Mouse (Mus musculus): ENCODE measurements around the gene Bud13. TPM values are rescaled to one million over a fixed set of nuclear protein-coding genes. Genes with fewer than 3 reads are reported as not detected.

Bud13 gene
- 22.3 and 28.0 TPM in 2 replicates for total RNA-seq (2014; fragmentation: Nextera tagmentation)
- total RNA-seq (2017) = 15.6 and 16.2 TPM in 2 replicates

DNA sequence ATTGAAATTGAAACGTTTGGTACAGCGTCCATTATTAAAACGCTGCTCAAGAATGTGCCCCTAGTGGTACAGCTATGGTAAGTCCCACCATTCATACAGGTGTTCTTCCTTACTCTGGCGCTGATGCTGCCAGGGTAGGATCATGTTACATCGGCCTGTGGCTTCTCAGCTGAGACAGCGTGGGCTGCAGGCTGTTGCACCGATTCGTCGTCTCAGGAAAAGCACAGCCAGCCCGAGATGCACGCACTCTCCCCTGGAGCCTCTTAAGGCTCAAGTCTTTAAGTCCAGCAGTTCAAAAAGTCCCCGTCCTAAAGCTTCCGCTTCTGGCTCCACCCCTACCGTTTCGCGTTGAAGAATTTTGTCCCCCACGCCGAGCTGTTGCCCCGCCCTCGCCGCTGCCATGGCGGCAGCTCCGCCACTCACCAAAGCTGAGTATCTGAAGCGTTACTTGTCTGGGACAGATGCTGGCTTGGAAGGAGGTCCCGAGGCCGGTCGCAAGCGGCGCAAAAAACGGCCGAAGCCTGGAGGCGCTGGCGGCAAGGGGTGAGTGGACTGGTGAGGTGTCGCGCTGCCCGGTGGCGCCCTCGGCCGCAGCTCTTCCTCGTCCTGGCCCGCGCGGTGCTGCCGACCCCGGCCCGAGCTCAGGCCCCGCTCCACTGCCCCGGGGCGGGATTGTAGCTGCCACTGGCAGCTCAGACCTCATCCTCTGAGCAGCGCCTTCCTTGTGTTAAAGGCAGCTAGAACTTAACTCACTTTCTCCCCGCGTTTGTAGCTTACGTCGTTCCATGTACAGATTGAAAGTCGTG lies at the start of gene Bud13:
TSS of gene Bud13 (plus strand) at position 378 of the 806 bp plus-strand sequence.
- ATAC-seq (replicated peaks; ENCODE audit: poor library complexity, severe bottlenecking) = peak; percentile 93

DNA sequence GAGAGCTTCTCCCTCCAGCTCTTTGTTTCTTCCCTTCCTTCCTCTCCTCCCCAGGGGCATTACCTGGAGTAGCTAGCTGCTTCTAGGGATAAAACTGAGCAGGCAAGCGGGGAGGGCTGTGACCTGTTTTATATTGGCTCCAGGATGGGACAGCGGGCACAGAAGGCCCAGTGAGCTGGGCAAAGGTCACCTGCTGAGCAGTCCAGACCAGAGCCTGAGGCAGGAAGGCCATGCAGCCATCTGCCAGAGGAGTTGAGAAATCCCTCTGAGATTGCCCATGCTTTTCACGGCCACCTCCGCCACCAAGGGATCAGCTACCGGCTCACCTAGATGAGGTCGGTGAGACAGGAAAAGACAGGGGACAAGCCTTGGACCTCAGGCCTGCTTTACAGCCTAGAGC lies 47.6 kb upstream of the Bud13 start:
- ATAC-seq (replicated peaks; ENCODE audit: poor library complexity, severe bottlenecking) = no peak

DNA sequence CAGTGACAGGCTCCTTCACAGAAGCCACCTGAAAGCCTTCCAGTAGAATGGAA lies 47.4 kb upstream of the Bud13 start, which contains the start of gene Apoc3:
TSS of gene Apoc3 (minus strand) at position 41 of the 53 bp plus-strand sequence.
- ATAC-seq (replicated peaks; ENCODE audit: poor library complexity, severe bottlenecking) = no peak

DNA sequence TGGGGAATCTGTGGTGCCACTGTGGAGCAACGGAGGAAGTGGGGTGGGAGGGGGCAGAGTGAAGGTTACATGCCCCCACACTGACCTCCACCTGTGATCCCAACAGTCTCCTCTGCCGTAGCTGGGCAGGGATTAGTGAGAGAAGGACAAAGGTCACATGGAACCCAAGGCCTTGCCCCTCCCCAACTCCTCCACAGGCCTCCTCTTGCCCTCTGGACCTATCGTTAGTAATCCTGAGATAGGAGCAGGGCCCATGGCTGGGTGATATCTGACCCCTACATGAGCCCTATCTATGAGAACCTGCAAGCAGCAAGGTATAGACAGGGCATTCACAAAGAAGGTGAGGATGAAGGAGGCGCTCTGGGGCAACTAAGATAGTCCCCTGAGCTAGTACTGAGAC lies 47.2 kb upstream of the Bud13 start:
- no peak for ATAC-seq (replicated peaks; ENCODE audit: poor library complexity, severe bottlenecking)

DNA sequence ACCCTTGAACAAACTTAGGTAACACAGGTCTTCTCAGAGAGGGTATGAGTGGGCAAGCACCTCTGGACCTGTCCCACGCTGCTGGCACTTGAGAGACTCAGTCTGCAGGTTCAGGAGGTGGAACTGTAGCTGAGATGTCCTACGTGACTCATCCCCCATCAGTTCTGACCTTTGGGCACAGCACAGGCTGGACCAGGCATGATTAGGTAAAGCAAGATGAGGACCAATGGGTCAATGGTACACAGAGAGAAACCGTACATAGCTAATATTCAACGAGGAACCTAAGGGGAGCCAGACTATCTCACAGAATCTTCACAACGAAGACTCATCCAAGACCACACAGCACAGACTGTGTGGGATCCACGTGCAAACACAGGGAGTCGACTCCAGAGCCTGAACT lies 44.0 kb upstream of the Bud13 start:
- ATAC-seq (replicated peaks; ENCODE audit: poor library complexity, severe bottlenecking) = no peak

DNA sequence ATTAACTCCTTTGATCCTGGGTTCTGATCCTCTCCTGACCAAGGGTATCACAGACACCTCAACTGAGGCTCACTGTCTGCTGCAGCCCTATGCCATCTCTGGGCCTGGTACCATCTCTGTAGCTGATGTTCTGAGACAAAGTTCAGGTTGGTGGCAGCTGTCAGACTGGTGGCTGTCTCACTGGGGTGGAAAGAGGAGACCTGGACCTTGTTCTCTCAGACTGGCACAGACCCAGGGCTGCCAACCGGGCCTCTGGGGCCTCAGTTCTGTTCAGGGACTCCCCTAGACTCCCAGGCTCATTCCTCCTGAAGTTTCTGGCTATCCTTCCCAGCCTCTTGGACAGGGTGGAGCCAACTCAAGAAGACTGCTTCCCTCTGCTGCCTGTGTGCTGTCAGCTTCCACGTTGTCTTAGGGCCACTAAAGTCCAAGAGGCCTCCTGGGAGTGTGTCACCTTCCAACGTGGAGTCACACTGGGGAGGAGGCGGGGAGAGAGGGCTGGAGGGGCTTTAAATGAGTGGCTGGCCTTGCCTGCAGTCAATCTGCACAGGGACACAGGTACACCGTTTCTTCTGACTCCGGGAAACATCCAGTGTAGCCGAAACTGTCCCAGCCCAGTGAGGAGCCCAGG lies 42.2 kb upstream of the Bud13 start, which contains the start of gene Apoa4:
TSS of gene Apoa4 (plus strand) at position 171 of the 628 bp plus-strand sequence.
- no peak for ATAC-seq (replicated peaks; ENCODE audit: poor library complexity, severe bottlenecking)

DNA sequence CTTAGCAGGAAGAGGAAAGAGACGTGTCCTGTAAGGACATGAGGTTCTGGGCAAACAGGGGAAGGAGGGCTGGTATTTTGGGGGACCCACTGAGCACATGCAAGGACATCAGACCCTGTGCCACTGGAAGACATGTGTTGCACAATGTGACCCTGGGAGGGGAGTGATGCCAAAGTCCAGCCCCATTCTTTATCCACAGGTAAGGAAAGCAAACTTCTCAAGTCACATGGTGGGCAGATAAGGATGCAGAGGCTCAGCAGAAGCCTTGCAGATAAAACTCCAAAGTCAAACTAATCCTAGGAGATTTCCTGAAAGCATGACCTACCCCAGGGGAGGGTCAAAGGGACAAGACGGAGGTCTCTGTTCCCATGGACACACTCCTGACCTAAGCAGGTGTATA lies 41.0 kb upstream of the Bud13 start:
- no peak for ATAC-seq (replicated peaks; ENCODE audit: poor library complexity, severe bottlenecking)

DNA sequence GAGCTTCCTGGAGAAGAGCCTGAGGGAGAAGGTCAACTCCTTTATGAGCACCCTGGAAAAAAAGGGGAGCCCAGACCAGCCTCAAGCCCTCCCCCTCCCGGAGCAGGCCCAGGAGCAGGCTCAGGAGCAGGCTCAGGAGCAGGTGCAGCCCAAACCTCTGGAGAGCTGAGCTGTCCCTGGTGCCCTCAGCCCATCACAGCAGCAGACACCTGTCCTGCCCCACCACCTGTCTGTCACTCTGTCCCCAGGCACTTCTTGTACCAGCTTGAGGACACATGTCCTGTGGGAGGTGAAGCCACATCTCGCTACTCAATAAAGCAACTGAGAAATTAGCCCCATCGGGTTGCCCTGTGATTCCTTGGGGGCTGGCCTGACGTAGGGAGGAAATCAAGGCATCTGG lies 39.7 kb upstream of the Bud13 start:
- no peak for ATAC-seq (replicated peaks; ENCODE audit: poor library complexity, severe bottlenecking)

DNA sequence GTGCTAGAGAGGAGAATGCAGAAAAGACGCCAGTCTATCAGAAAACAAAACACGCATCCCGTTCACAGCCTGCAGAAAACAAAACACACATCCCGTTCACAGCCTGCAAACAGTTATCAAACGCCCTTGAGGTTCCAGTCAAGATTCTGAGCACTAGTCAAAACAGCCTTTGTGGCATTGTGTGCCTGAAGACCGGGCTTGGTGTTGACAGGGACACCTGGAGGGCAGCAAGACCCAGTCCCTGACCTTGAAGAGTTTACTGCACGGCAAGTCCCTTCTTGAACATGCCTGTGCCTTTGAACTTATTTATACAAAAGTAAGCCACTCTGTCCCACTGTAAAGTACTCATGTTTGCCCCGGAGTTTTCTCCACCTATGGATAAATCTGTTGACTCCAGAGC lies 39.2 kb upstream of the Bud13 start:
- ATAC-seq (replicated peaks; ENCODE audit: poor library complexity, severe bottlenecking) = no peak

DNA sequence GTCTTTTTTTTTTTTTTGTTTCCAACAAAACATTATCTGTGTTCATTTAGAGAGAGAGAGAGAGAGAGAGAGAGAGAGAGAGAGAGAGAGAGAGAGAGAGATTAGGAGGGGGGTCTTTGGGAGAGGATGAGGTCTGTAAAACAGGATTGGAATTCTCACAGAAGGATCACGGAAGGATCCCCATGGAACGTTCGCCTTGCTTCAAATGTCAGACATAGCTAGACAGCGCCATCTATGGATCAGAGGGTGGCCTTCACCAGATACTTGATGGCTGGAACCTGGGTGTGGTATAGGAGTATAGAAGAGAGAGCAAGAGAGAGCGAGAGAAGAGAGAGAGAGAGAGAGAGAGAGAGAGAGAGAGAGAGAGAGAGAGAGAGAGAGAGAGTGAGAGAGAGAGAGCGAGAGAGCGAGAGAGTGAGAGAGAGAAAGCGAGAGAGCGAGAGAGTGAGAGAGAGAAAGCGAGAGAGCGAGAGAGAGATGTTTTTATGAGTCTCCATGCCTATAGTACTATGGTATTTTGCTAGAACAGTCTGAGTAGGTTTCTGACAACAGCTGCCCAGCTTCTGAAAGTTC lies 36.0 kb upstream of the Bud13 start:
- ATAC-seq (replicated peaks; ENCODE audit: poor library complexity, severe bottlenecking) = peak; percentile 82

DNA sequence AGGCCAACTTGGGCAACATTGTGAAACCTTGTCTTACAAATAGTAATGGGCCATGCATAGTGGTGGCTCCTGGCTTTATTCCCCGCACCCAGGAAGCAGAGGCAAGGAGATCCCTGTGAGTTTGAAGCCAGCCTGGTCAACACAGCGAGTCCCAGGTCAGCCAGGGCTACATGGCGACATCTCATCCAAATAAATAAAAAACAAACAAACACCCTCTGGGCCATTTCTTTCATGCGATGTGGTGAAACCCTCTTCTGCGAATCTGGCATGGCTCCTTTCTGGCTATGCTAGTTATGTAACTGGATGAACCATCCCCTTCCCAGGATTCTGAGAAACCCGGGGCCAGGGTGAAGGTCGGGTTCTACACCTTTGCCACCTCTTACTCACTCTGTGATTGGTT lies 26.6 kb upstream of the Bud13 start:
- no peak for ATAC-seq (replicated peaks; ENCODE audit: poor library complexity, severe bottlenecking)

DNA sequence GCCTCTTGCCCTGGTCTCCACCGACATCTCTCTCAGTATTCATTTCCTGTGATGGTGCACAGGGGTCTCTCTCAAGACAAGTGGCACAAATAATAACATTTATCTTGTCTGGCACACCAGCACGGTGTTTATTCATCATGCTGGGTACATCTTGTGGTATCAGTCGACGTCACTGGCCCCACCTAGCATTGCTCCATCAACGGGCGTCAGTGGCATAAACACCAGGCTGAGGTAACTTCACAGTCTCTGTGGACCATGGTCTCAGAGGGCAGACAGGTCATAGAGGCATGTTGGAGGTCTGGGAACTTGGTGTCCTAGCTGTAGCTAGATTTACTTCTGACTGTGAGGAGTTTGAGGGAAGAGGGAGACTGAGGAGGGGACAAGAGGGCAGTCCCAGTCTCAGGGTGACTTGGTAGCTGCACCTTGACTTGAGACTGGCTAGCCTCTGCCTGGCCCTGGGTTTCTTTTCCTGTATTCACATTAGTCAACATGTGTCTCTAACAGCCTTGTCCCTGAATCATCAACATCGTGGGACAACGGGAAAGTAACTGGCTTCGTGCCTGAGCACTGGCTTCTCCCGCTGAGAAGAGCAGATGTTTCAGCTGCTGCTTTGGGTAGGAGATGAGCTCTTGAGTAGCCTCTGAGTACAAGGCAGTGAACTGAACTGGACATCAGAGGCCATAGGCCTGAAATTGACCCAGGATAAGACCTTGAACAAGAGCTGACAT lies 26.0 kb upstream of the Bud13 start:
- ATAC-seq (replicated peaks; ENCODE audit: poor library complexity, severe bottlenecking) = no peak

DNA sequence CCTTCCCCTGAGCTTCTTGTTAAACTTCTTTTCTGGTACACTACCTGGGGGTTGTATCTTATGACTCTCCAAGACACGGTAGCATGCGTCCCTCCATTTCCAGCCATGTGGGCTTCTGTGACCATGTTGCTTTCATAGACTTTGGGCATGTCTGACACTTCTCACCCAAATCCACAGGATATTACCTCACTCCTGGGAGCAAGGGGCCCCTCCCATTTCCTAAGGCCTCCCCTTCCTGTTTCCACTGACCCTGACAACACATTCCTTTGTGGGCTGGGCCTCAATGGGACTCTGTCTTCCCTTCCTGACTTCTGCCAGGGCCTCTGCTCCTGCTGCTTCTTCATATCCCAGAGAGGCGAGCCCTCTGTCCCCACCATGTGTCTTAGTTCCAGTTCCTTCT lies 25.3 kb upstream of the Bud13 start:
- peak; percentile 89 for ATAC-seq (replicated peaks; ENCODE audit: poor library complexity, severe bottlenecking)

DNA sequence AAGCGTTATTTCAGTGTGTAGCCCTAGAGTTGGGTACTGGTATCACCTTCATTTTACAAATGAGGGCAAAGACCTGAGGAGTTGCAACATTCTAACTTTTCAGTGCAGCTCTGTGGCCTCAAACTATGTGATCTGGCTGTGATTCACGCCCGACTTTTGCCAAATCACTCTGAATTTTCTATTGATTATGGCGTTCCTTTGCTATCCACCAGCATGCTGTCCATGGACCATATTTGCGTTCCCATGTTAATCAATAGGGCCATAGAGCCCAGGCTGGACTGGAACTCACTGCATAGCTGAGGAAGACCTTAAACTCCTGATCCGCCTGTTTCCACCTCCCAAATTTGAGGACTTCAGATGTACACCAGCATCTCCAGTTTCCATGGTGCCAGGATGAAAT lies 23.7 kb upstream of the Bud13 start:
- ATAC-seq (replicated peaks; ENCODE audit: poor library complexity, severe bottlenecking) = no peak

DNA sequence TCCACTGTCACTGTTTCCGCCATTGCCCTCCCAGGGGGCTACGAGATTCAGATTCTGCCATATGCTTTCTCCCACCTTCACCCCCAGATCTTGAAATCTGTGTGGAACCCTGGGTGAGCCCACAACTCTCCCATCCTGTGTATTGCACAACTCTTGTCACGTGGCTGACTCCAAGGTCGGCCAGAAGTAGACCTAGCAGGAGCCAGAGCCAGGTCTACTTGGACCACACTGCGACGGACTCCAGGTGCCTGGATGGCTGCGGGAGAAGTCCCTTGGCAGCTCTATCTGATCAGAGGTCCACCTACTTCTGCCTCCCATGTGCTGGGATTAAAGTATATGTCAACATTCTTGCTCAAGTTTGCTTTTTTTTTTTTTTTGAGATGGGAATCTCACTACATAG lies 21.7 kb upstream of the Bud13 start:
- ATAC-seq (replicated peaks; ENCODE audit: poor library complexity, severe bottlenecking) = 0 out of 2 replicates have a peak, but pooled peaks have one; percentile 31

DNA sequence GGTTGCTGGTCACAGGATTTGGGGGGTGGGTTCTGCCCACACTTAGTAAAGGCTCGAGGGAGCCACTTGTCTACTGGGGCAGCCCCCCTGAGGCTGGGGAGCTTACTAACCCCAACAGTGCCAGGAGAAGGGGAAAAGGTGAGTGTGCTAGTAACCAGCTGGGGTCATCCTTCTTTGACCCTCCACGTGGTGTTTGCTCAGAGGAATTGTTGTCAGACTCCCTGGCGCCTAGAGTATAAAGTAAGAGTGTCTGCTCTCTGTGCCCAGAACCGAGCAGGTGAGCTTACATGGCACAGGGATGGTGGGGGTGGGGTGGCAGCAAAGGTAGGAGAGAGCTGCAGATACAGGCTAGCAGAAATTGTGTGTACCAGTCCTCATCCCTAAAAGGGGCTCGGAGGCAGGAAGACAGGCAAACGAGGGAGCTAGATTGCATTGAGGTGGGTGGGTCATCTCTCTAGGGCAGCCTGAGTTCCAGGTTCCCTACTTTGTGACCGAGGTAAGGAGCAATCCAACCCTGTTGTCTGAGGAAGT lies 14.4 kb upstream of the Bud13 start, which contains the start of gene Apoa5:
TSS of gene Apoa5 (plus strand) at position 291 of the 531 bp plus-strand sequence.
- no peak for ATAC-seq (replicated peaks; ENCODE audit: poor library complexity, severe bottlenecking)

DNA sequence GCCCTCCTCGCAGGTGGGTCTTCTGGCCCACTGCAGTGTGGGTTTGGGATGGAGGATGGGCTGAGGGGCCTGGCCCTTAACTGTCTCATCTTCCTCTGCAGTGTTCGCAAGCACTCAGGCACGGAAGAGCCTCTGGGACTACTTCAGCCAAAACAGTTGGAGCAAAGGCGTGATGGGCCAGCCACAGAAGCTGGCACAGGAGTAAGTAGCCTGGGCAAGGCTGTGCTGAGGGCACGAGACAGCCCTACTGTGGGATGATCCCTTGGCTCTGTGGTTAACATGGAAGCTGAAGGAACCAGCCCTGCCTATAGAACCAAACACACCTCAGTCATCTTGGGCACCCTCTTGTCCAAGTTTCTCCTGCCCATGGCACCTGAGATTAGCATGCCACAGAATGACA lies 13.7 kb upstream of the Bud13 start:
- ATAC-seq (replicated peaks; ENCODE audit: poor library complexity, severe bottlenecking) = no peak

DNA sequence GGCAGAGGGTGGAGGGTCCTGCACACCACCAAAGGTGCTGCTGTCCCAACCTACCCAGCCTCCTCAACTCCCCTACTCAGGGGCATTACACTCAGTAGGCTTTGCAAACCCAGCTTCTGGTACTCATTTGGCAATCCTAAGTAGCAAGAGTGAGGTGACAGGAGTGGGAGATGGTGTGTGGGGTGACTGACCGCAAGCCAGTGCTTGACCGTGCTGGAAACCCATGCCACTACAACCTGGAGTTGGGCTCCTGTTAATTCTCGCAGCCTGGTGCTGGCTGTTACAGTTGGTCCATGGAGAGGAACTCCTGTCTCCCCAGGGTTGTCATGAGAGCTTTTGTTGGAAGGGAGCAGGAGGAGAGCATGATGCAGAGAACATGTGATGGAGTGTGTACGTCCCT lies 12.0 kb upstream of the Bud13 start:
- no peak for ATAC-seq (replicated peaks; ENCODE audit: poor library complexity, severe bottlenecking)

DNA sequence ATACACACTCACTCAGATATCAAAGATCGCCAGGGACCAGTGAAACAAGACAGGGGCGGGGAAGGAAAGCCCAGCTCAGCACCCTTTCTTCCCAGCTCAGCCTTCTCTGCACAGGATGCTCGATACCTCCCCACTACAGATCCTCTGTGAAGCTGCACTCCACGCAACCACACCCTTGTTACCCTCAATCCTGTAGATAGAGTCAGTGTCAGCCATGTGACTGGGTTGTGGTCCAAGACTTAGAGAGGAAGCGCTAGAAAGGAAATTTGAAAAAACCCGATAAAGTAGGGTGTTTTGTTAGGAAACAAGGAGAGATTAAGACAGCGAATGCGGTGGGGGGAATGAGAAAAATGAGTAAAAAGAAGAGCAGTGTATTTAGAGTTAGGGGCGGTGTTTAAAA lies 10.7 kb upstream of the Bud13 start:
- ATAC-seq (replicated peaks; ENCODE audit: poor library complexity, severe bottlenecking) = no peak; the same call in 1 of the 2 replicates

DNA sequence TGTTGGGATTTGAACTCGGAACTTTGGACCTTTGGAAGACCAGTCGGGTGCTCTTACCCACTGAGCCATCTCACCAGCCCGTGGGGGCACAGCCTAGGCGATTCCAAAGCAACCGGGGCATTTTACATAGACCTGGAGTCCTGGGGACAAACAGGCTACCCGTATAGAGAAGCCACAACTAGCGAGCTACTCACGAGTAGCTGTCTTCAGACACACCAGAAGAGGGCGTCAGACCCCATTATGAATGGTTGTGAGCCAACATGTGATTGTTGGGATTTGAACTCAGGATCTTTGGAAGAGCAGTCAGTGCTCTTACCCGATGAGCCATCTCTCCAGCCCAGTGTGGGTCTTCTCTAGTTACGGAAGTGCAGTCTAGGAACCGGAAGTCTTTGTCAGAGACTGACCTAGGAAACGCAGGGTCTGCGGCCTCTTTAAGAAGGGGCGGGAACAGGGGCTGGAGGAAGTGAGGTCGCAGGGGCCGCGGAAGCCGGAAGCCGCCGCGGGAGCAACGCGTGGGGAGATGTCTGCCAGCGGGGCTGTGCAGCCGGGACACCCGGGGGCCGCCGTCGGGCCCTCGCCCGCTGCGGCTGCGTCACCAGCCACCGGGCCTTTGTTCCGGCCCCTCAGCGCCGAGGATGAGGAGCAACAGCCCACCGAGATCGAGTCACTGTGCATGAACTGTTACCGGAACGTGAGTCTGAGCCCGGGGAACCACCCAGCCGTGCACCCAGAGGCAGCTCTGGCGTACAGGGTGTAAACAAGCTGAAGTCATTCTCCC lies 9.9 kb upstream of the Bud13 start, which contains the start of gene Zpr1:
TSS of gene Zpr1 (plus strand) at position 388 of the 778 bp plus-strand sequence.
- peak; percentile 94 for ATAC-seq (replicated peaks; ENCODE audit: poor library complexity, severe bottlenecking)

Measured in granulocyte monocyte progenitor cell, adult 5-6 weeks (primary cell).